21 mouse cellular contexts compared by ENCODE assay signal in genomic region chr9:42513159-42513558, GRCm38 (mm10). TPM values are rescaled to one million over a fixed set of nuclear protein-coding genes. Genes with fewer than 3 reads are reported as not detected.
DNase-seq lines count a peak whose midpoint lies in the region; ATAC-seq and TF ChIP-seq lines count a peak whose summit lies in the region.
"Had no signal": no experiment of that assay in that cellular context is flagged by ENCODE, and none has a peak within 500 bp of the region (broad histone marks: within the 10 kb centered on the region; RNA-seq: fewer than 3 reads in every experiment).

No protein-coding gene starts in this region.

- ATAC-seq in lung, embryonic 16.5 days (ENCODE audit: low read depth), result peak; percentile 64
- ATAC-seq in forebrain, postnatal 0 days, result peak; percentile 77
- peak; percentile 31; the same call in 1 of the 2 replicates for ATAC-seq in midbrain, embryonic 14.5 days (ENCODE audit: low FRiP score, low TSS enrichment)
- ATAC-seq in heart, embryonic 12.5 days (ENCODE audit: insufficient number of reproducible peaks, low FRiP score), result no peak

- peaks cover 7% of the 10 kb centered on the region; the same call in 1 of the 2 replicates for H3K4me1 ChIP-seq in lung, embryonic 16.5 days (replicated peaks; ENCODE audit: control insufficient read depth, insufficient read depth, low read length)
- H3K4me1 ChIP-seq in forebrain, postnatal 0 days (ENCODE audit: insufficient read depth), result 0 out of 2 replicates have a peak, but pooled peaks cover 6% of the 10 kb centered on the region
- H3K4me1 ChIP-seq in midbrain, embryonic 14.5 days (ENCODE audit: control insufficient read depth, insufficient read depth, low read length), result peaks cover 13% of the 10 kb centered on the region; the same call in 1 of the 2 replicates
- H3K4me1 ChIP-seq in heart, embryonic 12.5 days (replicated peaks), result 0 out of 2 replicates have a peak, but pooled peaks cover 9% of the 10 kb centered on the region
- H3K4me1 ChIP-seq: heart, embryonic 15.5 days; limb, embryonic 10.5 days had no signal

- H3K36me3 ChIP-seq in lung, embryonic 16.5 days (ENCODE audit: control insufficient read depth, insufficient read depth, low read length), result no peaks in the 10 kb centered on the region
- H3K36me3 ChIP-seq in forebrain, postnatal 0 days (ENCODE audit: insufficient read depth), result no peaks in the 10 kb centered on the region
- H3K36me3 ChIP-seq in midbrain, embryonic 14.5 days (ENCODE audit: control insufficient read depth, insufficient read depth, low read length), result no peaks in the 10 kb centered on the region
- H3K36me3 ChIP-seq in heart, embryonic 12.5 days, result no peaks in the 10 kb centered on the region
- H3K36me3 ChIP-seq: embryonic facial prominence, embryonic 12.5 days; heart, embryonic 15.5 days; limb, embryonic 10.5 days had no signal

- peak; percentile 32 for DNase-seq in kidney, adult 9 months
- DNase-seq in kidney, postnatal 10 days, result no peak
- no peak for DNase-seq in lung, postnatal 14 days
- no peak for DNase-seq in forebrain, postnatal 0 days
- peak; percentile 67 for DNase-seq in midbrain, embryonic 14.5 days
- DNase-seq: adrenal gland, adult 8-10 months; cerebellum, adult 18-20 months; cerebellum, postnatal 25 days; gastrocnemius, adult 2 months; heart, postnatal 36 days; liver; right cerebral cortex, postnatal 14 days; thymus, adult 2 months; thymus, postnatal 4 days had no signal

- 51% methylated on average over 5 of the region's 5 CpGs for WGBS in lung, embryonic 16.5 days
- 12% methylated on average over 5 of the region's 5 CpGs for WGBS in forebrain, postnatal 0 days
- 16% methylated on average over 5 of the region's 5 CpGs for WGBS in midbrain, embryonic 14.5 days
- WGBS in heart, embryonic 12.5 days, result 77% methylated on average over 5 of the region's 5 CpGs

- no peaks in the 10 kb centered on the region for H3K27me3 ChIP-seq in lung, embryonic 16.5 days (ENCODE audit: control insufficient read depth, insufficient read depth, low read depth, low read length)
- H3K27me3 ChIP-seq in forebrain, postnatal 0 days (ENCODE audit: insufficient read depth, low read length), result no peaks in the 10 kb centered on the region
- H3K27me3 ChIP-seq in midbrain, embryonic 14.5 days (ENCODE audit: control insufficient read depth, insufficient read depth, low read length), result no peaks in the 10 kb centered on the region
- peaks cover 24% of the 10 kb centered on the region; the same call in 1 of the 2 replicates for H3K27me3 ChIP-seq in heart, embryonic 12.5 days (replicated peaks)
- H3K27me3 ChIP-seq: embryonic facial prominence, embryonic 12.5 days had no signal

- no peak overlapping the region for H3K4me3 ChIP-seq in lung, embryonic 16.5 days (ENCODE audit: low read length)
- no peak overlapping the region for H3K4me3 ChIP-seq in forebrain, postnatal 0 days (ENCODE audit: low read depth, low read length)
- no peak overlapping the region for H3K4me3 ChIP-seq in midbrain, embryonic 14.5 days (replicated peaks; ENCODE audit: low read depth, low read length)
- no peak overlapping the region for H3K4me3 ChIP-seq in heart, embryonic 12.5 days
- H3K4me3 ChIP-seq: embryonic facial prominence, embryonic 12.5 days; gastrocnemius, adult 2 months; heart, embryonic 15.5 days; limb, embryonic 10.5 days had no signal

- no peak overlapping the region for H3K9ac ChIP-seq in lung, embryonic 16.5 days (ENCODE audit: low read length)
- no peak overlapping the region for H3K9ac ChIP-seq in forebrain, postnatal 0 days
- H3K9ac ChIP-seq in midbrain, embryonic 14.5 days (replicated peaks; ENCODE audit: low read length), result no peak overlapping the region
- no peak overlapping the region for H3K9ac ChIP-seq in heart, embryonic 12.5 days
- H3K9ac ChIP-seq: embryonic facial prominence, embryonic 12.5 days; heart, embryonic 15.5 days; hindbrain, embryonic 14.5 days had no signal

- no peak overlapping the region for H3K27ac ChIP-seq in lung, embryonic 16.5 days (ENCODE audit: low read length)
- H3K27ac ChIP-seq in forebrain, postnatal 0 days (ENCODE audit: low read depth, low read length), result peak overlapping the region; percentile 22; the same call in 1 of the 2 replicates
- no peak overlapping the region for H3K27ac ChIP-seq in midbrain, embryonic 14.5 days (replicated peaks; ENCODE audit: low read depth, low read length)
- H3K27ac ChIP-seq in heart, embryonic 12.5 days (ENCODE audit: poor library complexity, severe bottlenecking), result no peak overlapping the region
- H3K27ac ChIP-seq: embryonic facial prominence, embryonic 12.5 days; gastrocnemius, adult 2 months; heart, embryonic 15.5 days; hindbrain, embryonic 14.5 days; limb, embryonic 10.5 days; stomach, postnatal 0 days had no signal

- H3K9me3 ChIP-seq in lung, embryonic 16.5 days (ENCODE audit: control insufficient read depth, low read length), result no peaks in the 10 kb centered on the region
- no peaks in the 10 kb centered on the region for H3K9me3 ChIP-seq in forebrain, postnatal 0 days (ENCODE audit: low read length)
- no peaks in the 10 kb centered on the region for H3K9me3 ChIP-seq in midbrain, embryonic 14.5 days (ENCODE audit: control insufficient read depth, low read length)
- H3K9me3 ChIP-seq in heart, embryonic 12.5 days (replicated peaks), result no peaks in the 10 kb centered on the region
- H3K9me3 ChIP-seq: embryonic facial prominence, embryonic 12.5 days; heart, embryonic 15.5 days; limb, embryonic 10.5 days had no signal

- H3K4me2 ChIP-seq in lung, embryonic 16.5 days (ENCODE audit: low read depth, low read length), result no peak overlapping the region
- H3K4me2 ChIP-seq in forebrain, postnatal 0 days (ENCODE audit: low read depth), result no peak overlapping the region
- no peak overlapping the region for H3K4me2 ChIP-seq in midbrain, embryonic 14.5 days (ENCODE audit: low read length)
- H3K4me2 ChIP-seq in heart, embryonic 12.5 days, result no peak overlapping the region
- H3K4me2 ChIP-seq: embryonic facial prominence, embryonic 12.5 days; heart, embryonic 15.5 days; hindbrain, embryonic 14.5 days had no signal

- TF ChIP-seq CTCF in forebrain, postnatal 0 days (IDR thresholded peaks at IDR 0.05; ENCODE audit: low read depth), result no peak

RNA-seq across cellular contexts. Expression of gene Tbcel, which starts 5.5 kb away (rescaled TPM):
- polyA plus RNA-seq in lung, embryonic 16.5 days (2015; fragmentation: Nextera tagmentation; extraction: Ambion mirVana), result 4.2 and 4.8 TPM in 2 replicates
- total RNA-seq in forebrain, postnatal 0 days (2014; rRNA removed), result 16.6 and 24.8 TPM in 2 replicates
- 2.1 and 3.2 TPM in 2 replicates for polyA plus RNA-seq in forebrain, postnatal 0 days (2015; fragmentation: Nextera tagmentation; extraction: Ambion mirVana)
- polyA plus RNA-seq in midbrain, embryonic 14.5 days (2014; fragmentation: Nextera tagmentation; extraction: Ambion mirVana), result 6.6 and 7.2 TPM in 2 replicates
- polyA plus RNA-seq in heart, embryonic 12.5 days (2016; fragmentation: Nextera tagmentation; extraction: Ambion mirVana), result 5.2 and 5.4 TPM in 2 replicates

Comparison
In these comparisons a context has a peak if more than half of its experiments do, and no peak if none do; other contexts are left out.
1. DNase-seq: peak in kidney, adult 9 months (single experiment) and midbrain, embryonic 14.5 days (single experiment); none in kidney, postnatal 10 days (single experiment), lung, postnatal 14 days (single experiment) and forebrain, postnatal 0 days (single experiment).